8 mouse cellular contexts compared by ENCODE assay signal in the genomic region with DNA sequence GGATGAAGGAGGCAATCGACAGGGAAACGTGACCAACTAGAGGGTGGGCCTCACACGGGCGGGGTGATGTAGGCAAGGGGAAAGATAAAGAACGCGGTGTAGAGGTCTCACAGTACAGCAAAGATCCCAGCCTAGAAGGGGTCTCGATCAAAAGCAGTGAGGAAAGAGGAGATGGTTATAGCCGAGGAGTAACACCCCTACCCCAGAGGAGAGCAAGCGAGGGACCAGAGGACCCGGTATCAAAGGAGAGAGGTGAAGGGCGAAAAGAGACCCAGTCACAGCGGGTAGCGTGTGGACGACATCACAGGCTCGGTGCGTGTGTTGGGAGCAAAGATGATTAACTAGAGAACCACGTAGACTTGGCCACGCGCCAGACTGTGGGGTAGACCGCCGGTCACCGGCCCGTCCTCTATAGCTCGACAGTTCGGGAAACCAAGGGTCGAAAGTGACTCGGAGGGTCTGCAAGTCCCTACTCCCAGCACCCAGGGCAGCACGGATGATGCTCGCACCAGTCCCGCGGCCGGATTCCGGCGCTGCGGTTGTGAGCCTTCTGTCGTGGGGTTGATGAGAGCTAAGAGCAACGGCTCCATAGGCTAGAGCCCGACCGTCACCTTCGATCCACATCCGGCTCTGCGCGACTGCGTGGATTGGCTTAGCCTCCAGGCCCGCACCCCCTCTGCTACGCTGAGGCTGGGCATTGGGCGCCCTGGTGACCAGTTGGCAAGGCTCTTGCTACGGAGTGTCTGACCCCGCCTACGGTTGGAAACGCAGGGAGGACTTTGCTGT. TPM values are rescaled to one million over a fixed set of nuclear protein-coding genes. Genes with fewer than 3 reads are reported as not detected.
DNase-seq lines count a peak whose midpoint lies in the region; ATAC-seq and TF ChIP-seq lines count a peak whose summit lies in the region.

No protein-coding gene starts in this region.

- WGBS in bone marrow, adult 2 months = 16% methylated on average over 51 of the region's 51 CpGs
- 20% methylated on average over 51 of the region's 51 CpGs for WGBS in limb, embryonic 11.5 days
- 19% methylated on average over 51 of the region's 51 CpGs for WGBS in midbrain, embryonic 12.5 days

- H3K36me3 ChIP-seq in limb, embryonic 11.5 days (ENCODE audit: control insufficient read depth, insufficient read depth, low read length) = no peaks in the 10 kb centered on the region
- no peaks in the 10 kb centered on the region for H3K36me3 ChIP-seq in midbrain, embryonic 12.5 days

- no peaks in the 10 kb centered on the region; the same call in 1 of the 2 replicates for H3K4me1 ChIP-seq in bone marrow, adult 2 months (ENCODE audit: control insufficient read depth, insufficient read depth, low read length)
- no peaks in the 10 kb centered on the region for H3K4me1 ChIP-seq in limb, embryonic 11.5 days (ENCODE audit: control insufficient read depth, insufficient read depth, low read length)
- H3K4me1 ChIP-seq in midbrain, embryonic 12.5 days = no peaks in the 10 kb centered on the region

- TF ChIP-seq CTCF in bone marrow, adult 2 months (IDR thresholded peaks at IDR 0.05; ENCODE audit: control insufficient read depth, insufficient read depth, low read length) = no peak

- H3K9me3 ChIP-seq in limb, embryonic 11.5 days (ENCODE audit: control insufficient read depth, low read length) = no peaks in the 10 kb centered on the region; the same call in 1 of the 2 replicates
- no peaks in the 10 kb centered on the region for H3K9me3 ChIP-seq in midbrain, embryonic 12.5 days

- H3K9ac ChIP-seq in limb, embryonic 11.5 days (ENCODE audit: low read length) = peak overlapping the region; percentile 58
- peak overlapping the region; percentile 53 for H3K9ac ChIP-seq in midbrain, embryonic 12.5 days (replicated peaks)

- DNase-seq in heart, adult 9 months (ENCODE audit: low spot score in 2 of 2) = peak; percentile 74 to 83
- peak; percentile 76 to 81 for DNase-seq in kidney, adult 8-10 months
- DNase-seq in limb, embryonic 11.5 days (ENCODE audit: low spot score) = peak; percentile 86
- DNase-seq in right cerebral cortex, postnatal 4 days = peak; percentile 81
- DNase-seq in adipocyte (ENCODE audit: low spot score) = no peak

- peak overlapping the region; percentile 48 for H3K4me2 ChIP-seq in limb, embryonic 11.5 days (ENCODE audit: low read depth, severe bottlenecking)
- peak overlapping the region; percentile 57 for H3K4me2 ChIP-seq in midbrain, embryonic 12.5 days (replicated peaks)

- H3K4me3 ChIP-seq in bone marrow, adult 2 months (replicated peaks; ENCODE audit: control insufficient read depth, low read depth, low read length) = peak overlapping the region; percentile 39
- H3K4me3 ChIP-seq in limb, embryonic 11.5 days (ENCODE audit: low read depth, low read length) = peak overlapping the region; percentile 41
- H3K4me3 ChIP-seq in midbrain, embryonic 12.5 days = peak overlapping the region; percentile 47

- TF ChIP-seq POLR2A in bone marrow, adult 2 months (IDR thresholded peaks at IDR 0.05; ENCODE audit: borderline replicate concordance, control insufficient read depth, low read depth, low read length) = no peak

- no peaks in the 10 kb centered on the region for H3K27me3 ChIP-seq in limb, embryonic 11.5 days (ENCODE audit: control insufficient read depth, insufficient read depth, low read length)
- H3K27me3 ChIP-seq in midbrain, embryonic 12.5 days = no peaks in the 10 kb centered on the region

- H3K27ac ChIP-seq in bone marrow, adult 2 months (ENCODE audit: control insufficient read depth, insufficient read depth, low read depth, low read length, poor library complexity) = no peak overlapping the region
- H3K27ac ChIP-seq in limb, embryonic 11.5 days (replicated peaks; ENCODE audit: low read depth, low read length) = no peak overlapping the region
- peak overlapping the region; percentile 65 for H3K27ac ChIP-seq in midbrain, embryonic 12.5 days (replicated peaks)

- ATAC-seq in erythroblast, adult 5-6 weeks (replicated peaks; ENCODE audit: low FRiP score, poor library complexity, severe bottlenecking) = 0 out of 2 replicates have a peak, but pooled peaks have one; percentile 35
- peak; percentile 98 for ATAC-seq in limb, embryonic 11.5 days (ENCODE audit: insufficient number of reproducible peaks, low FRiP score, low TSS enrichment, low read depth)
- peak; percentile 100 for ATAC-seq in midbrain, embryonic 12.5 days (ENCODE audit: low FRiP score, low read depth)

RNA-seq across cellular contexts. Expression of a gene that starts 22.2 kb away (rescaled TPM):
- polyA plus RNA-seq in bone marrow, adult 2 months (2011; ENCODE audit: insufficient read depth, insufficient read length, low replicate concordance, missing spikeins) = not detected in 2 replicates
- total RNA-seq in erythroblast, adult 5-6 weeks (2015; ENCODE audit: low replicate concordance) = not detected in 2 replicates
- not detected in 2 replicates for total RNA-seq in erythroblast, adult 5-6 weeks (2017; ENCODE audit: low replicate concordance)
- not detected in 2 replicates for polyA plus RNA-seq in limb, embryonic 11.5 days (2014; fragmentation: Nextera tagmentation; extraction: Ambion mirVana)
- polyA plus RNA-seq in midbrain, embryonic 12.5 days (2016; fragmentation: Nextera tagmentation; extraction: Ambion mirVana) = not detected in 2 replicates

RNA-seq across cellular contexts. Expression of a gene that starts 22.2 kb away (rescaled TPM):
- polyA plus RNA-seq in bone marrow, adult 2 months (2011; ENCODE audit: insufficient read depth, insufficient read length, low replicate concordance, missing spikeins) = 48.5 and 137 TPM in 2 replicates
- 51.6 and 66.7 TPM in 2 replicates for total RNA-seq in erythroblast, adult 5-6 weeks (2015; ENCODE audit: low replicate concordance)
- 23.8 and 33.6 TPM in 2 replicates for total RNA-seq in erythroblast, adult 5-6 weeks (2017; ENCODE audit: low replicate concordance)
- polyA plus RNA-seq in limb, embryonic 11.5 days (2014; fragmentation: Nextera tagmentation; extraction: Ambion mirVana) = not detected in 2 replicates
- not detected in 2 replicates for polyA plus RNA-seq in midbrain, embryonic 12.5 days (2016; fragmentation: Nextera tagmentation; extraction: Ambion mirVana)

RNA-seq across cellular contexts. Expression of a gene that starts 26.1 kb away (rescaled TPM):
- 4.9 and 29.1 TPM in 2 replicates for polyA plus RNA-seq in bone marrow, adult 2 months (2011; ENCODE audit: insufficient read depth, insufficient read length, low replicate concordance, missing spikeins)
- 19.4 and 26.3 TPM in 2 replicates for total RNA-seq in erythroblast, adult 5-6 weeks (2015; ENCODE audit: low replicate concordance)
- 8.8 and 17.1 TPM in 2 replicates for total RNA-seq in erythroblast, adult 5-6 weeks (2017; ENCODE audit: low replicate concordance)
- polyA plus RNA-seq in limb, embryonic 11.5 days (2014; fragmentation: Nextera tagmentation; extraction: Ambion mirVana) = not detected in 2 replicates
- polyA plus RNA-seq in midbrain, embryonic 12.5 days (2016; fragmentation: Nextera tagmentation; extraction: Ambion mirVana) = not detected in 2 replicates

RNA-seq across cellular contexts. Expression of a gene that starts 54.8 kb away (rescaled TPM):
- polyA plus RNA-seq in bone marrow, adult 2 months (2011; ENCODE audit: insufficient read depth, insufficient read length, low replicate concordance, missing spikeins) = 0.95 TPM in 1 of 2 replicates, not detected in the other
- total RNA-seq in erythroblast, adult 5-6 weeks (2015; ENCODE audit: low replicate concordance) = not detected in 2 replicates
- total RNA-seq in erythroblast, adult 5-6 weeks (2017; ENCODE audit: low replicate concordance) = not detected in 2 replicates
- 1.5 and 2.0 TPM in 2 replicates for polyA plus RNA-seq in limb, embryonic 11.5 days (2014; fragmentation: Nextera tagmentation; extraction: Ambion mirVana)
- 1.1 and 1.2 TPM in 2 replicates for polyA plus RNA-seq in midbrain, embryonic 12.5 days (2016; fragmentation: Nextera tagmentation; extraction: Ambion mirVana)

Comparison
In these comparisons a context has a peak if more than half of its experiments do, and no peak if none do; other contexts are left out.
1. ATAC-seq: peak in every context shown above with its lines; median percentile 100 in midbrain, embryonic 12.5 days; 98 in limb, embryonic 11.5 days; 35 in erythroblast, adult 5-6 weeks.
2. RNA of a gene that starts 22.2 kb away (polyA plus RNA-seq): 48.5 to 137 TPM in bone marrow, adult 2 months; not detected in limb, embryonic 11.5 days and not detected in midbrain, embryonic 12.5 days; every median in the first group is over 10 times any median in the second.
3. Peak in every context shown above with its lines, with median percentiles within 50 percentile points of each other: H3K4me3 ChIP-seq.